8 mouse cellular contexts compared by ENCODE assay signal in the genomic region with DNA sequence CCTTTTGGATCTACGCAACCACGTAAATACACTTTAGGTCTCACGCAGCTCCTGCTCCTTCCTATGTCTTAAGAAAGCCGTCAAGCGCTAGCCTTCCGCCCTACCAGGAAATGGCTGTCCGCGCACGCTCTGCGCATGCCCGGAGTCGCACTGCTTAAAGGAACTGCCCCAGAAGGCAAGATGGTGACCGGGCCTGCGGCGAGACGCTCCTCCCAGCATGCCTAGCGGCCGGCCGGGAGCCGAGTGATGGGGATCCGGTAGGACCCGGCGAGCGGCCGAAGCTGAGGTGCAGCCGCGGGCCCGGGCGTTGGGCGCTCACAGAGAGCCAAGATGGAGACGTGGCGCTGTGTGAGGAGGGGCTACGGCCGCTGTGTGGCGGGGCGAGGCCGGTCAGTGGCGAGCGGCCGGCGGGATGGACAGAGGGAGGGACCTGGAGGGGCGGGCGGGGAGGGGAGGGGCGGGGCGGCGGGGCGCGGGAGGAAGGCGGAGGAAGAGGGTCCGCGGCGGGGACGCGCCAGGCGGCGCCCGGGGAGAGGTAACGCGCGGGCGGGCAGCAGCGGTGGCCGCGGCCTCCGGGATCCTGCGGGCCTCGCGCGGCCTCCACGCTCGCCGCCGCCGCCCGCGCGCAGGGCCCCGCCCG. TPM values are rescaled to one million over a fixed set of nuclear protein-coding genes. Genes with fewer than 3 reads are reported as not detected.
DNase-seq lines count a peak whose midpoint lies in the region; ATAC-seq lines count a peak whose summit lies in the region.

No protein-coding gene starts in this region.

- H3K4me3 ChIP-seq in heart, embryonic 14.5 days (ENCODE audit: control insufficient read depth in 1 of 2, insufficient read depth in 1 of 2, low read depth in 1 of 2, low read length in 2 of 2), result peak overlapping the region; percentile 60 to 77
- H3K4me3 ChIP-seq in liver, embryonic 13.5 days (replicated peaks), result peak overlapping the region; percentile 80
- H3K4me3 ChIP-seq in stomach, embryonic 16.5 days (replicated peaks; ENCODE audit: low read length), result peak overlapping the region; percentile 79

- H3K27me3 ChIP-seq in heart, embryonic 14.5 days (ENCODE audit: control insufficient read depth, insufficient read depth, low read length), result no peaks in the 10 kb centered on the region
- H3K27me3 ChIP-seq in liver, embryonic 13.5 days, result peaks cover 4% of the 10 kb centered on the region; the same call in 1 of the 2 replicates
- no peaks in the 10 kb centered on the region for H3K27me3 ChIP-seq in stomach, embryonic 16.5 days (ENCODE audit: control insufficient read depth, insufficient read depth, low read length)

- DNase-seq in c-Kit-negative CD71-positive TER-119-positive erythroid progenitor cells, embryonic 14.5 days (ENCODE audit: low read depth, low spot score), result peak; percentile 97
- peak; percentile 94 for DNase-seq in fibroblast of lung, adult 2 months (ENCODE audit: low read depth)
- DNase-seq in kidney, postnatal 14 days, result peak; percentile 98
- DNase-seq in liver, embryonic 13.5 days, result peak; percentile 96
- peak; percentile 98 for DNase-seq in neural tube, embryonic 10.5 days (ENCODE audit: extremely low spot score, low spot score)

- peak; percentile 92 for ATAC-seq in CD4-positive, CD25-positive, alpha-beta regulatory T cell, adult 4 months
- peak; percentile 94 for ATAC-seq in heart, embryonic 14.5 days (ENCODE audit: insufficient number of reproducible peaks, insufficient read depth, low FRiP score, low read depth)
- peak; percentile 96 for ATAC-seq in liver, embryonic 13.5 days (ENCODE audit: low read depth)
- peak; percentile 98 for ATAC-seq in stomach, embryonic 16.5 days (ENCODE audit: insufficient read depth, low FRiP score)

- H3K36me3 ChIP-seq in heart, embryonic 14.5 days (ENCODE audit: control insufficient read depth, insufficient read depth, low read length), result peaks cover 8% of the 10 kb centered on the region; the same call in 1 of the 2 replicates
- 0 out of 2 replicates have a peak, but pooled peaks cover 3% of the 10 kb centered on the region for H3K36me3 ChIP-seq in liver, embryonic 13.5 days
- H3K36me3 ChIP-seq in stomach, embryonic 16.5 days (ENCODE audit: control insufficient read depth, insufficient read depth, low read length), result no peaks in the 10 kb centered on the region

- peak overlapping the region; percentile 95 to 98 for H3K27ac ChIP-seq in heart, embryonic 14.5 days (replicated peaks in 1 of 2; ENCODE audit: control insufficient read depth in 1 of 2, insufficient read depth in 1 of 2, low read depth in 2 of 2, low read length in 2 of 2)
- peak overlapping the region; percentile 96 for H3K27ac ChIP-seq in liver, embryonic 13.5 days
- H3K27ac ChIP-seq in stomach, embryonic 16.5 days (ENCODE audit: low read length), result peak overlapping the region; percentile 100

- under 1% methylated on average over 59 of the region's 79 CpGs for WGBS in heart, embryonic 14.5 days
- WGBS in liver, embryonic 13.5 days (ENCODE audit: insufficient replicate concordance), result under 1% methylated on average over 56 of the region's 79 CpGs
- WGBS in stomach, embryonic 16.5 days, result 0% methylated on average over 65 of the region's 79 CpGs

- H3K4me1 ChIP-seq in heart, embryonic 14.5 days (ENCODE audit: control insufficient read depth in 2 of 2, insufficient read depth in 2 of 2, low read length in 2 of 2), result peaks cover 0 to 10% of the 10 kb centered on the region in 2 experiments
- peaks cover 23% of the 10 kb centered on the region for H3K4me1 ChIP-seq in liver, embryonic 13.5 days (replicated peaks)
- H3K4me1 ChIP-seq in stomach, embryonic 16.5 days (ENCODE audit: control insufficient read depth, insufficient read depth, low read length), result peaks cover 11% of the 10 kb centered on the region

- peak overlapping the region; percentile 93 for H3K9ac ChIP-seq in heart, embryonic 14.5 days (ENCODE audit: low read length)
- H3K9ac ChIP-seq in liver, embryonic 13.5 days, result peak overlapping the region; percentile 92
- peak overlapping the region; percentile 84 for H3K9ac ChIP-seq in stomach, embryonic 16.5 days (ENCODE audit: low read length)

- H3K4me2 ChIP-seq in heart, embryonic 14.5 days (ENCODE audit: low read length), result peak overlapping the region; percentile 85
- peak overlapping the region; percentile 84 for H3K4me2 ChIP-seq in liver, embryonic 13.5 days
- peak overlapping the region; percentile 66 for H3K4me2 ChIP-seq in stomach, embryonic 16.5 days (ENCODE audit: low read depth, low read length)

- H3K9me3 ChIP-seq in heart, embryonic 14.5 days (ENCODE audit: control insufficient read depth, low read length), result no peaks in the 10 kb centered on the region
- H3K9me3 ChIP-seq in liver, embryonic 13.5 days (replicated peaks), result no peaks in the 10 kb centered on the region
- H3K9me3 ChIP-seq in stomach, embryonic 16.5 days (replicated peaks; ENCODE audit: control insufficient read depth, low read length), result no peaks in the 10 kb centered on the region

RNA-seq across cellular contexts. Expression of a gene that starts 3.6 kb away (rescaled TPM):
- 10 to 100 TPM; 53.2 to 55.8 TPM for polyA plus RNA-seq in CD4-positive, CD25-positive, alpha-beta regulatory T cell, adult 4 months (2017; shearing (Covaris generic))
- polyA plus RNA-seq in heart, embryonic 14.5 days (2014; fragmentation: Nextera tagmentation; extraction: Ambion mirVana), result 28.6 and 35.4 TPM in 2 replicates
- 16.4 and 17.0 TPM in 2 replicates for polyA plus RNA-seq in liver, embryonic 13.5 days (2015; fragmentation: Nextera tagmentation; extraction: Ambion mirVana)
- polyA plus RNA-seq in stomach, embryonic 16.5 days (2015; fragmentation: Nextera tagmentation; extraction: Ambion mirVana), result 29.9 and 30.8 TPM in 2 replicates

RNA-seq across cellular contexts. Expression of a gene that starts 16.9 kb away (rescaled TPM):
- 1 to 10 TPM; 6.2 to 9.1 TPM for polyA plus RNA-seq in CD4-positive, CD25-positive, alpha-beta regulatory T cell, adult 4 months (2017; shearing (Covaris generic))
- 10.7 and 10.8 TPM in 2 replicates for polyA plus RNA-seq in heart, embryonic 14.5 days (2014; fragmentation: Nextera tagmentation; extraction: Ambion mirVana)
- polyA plus RNA-seq in liver, embryonic 13.5 days (2015; fragmentation: Nextera tagmentation; extraction: Ambion mirVana), result 3.6 and 4.5 TPM in 2 replicates
- polyA plus RNA-seq in stomach, embryonic 16.5 days (2015; fragmentation: Nextera tagmentation; extraction: Ambion mirVana), result 12.6 and 12.7 TPM in 2 replicates

RNA-seq across cellular contexts. Expression of a gene that starts 50.6 kb away (rescaled TPM):
- under 1 TPM; 0.78 to 0.84 TPM for polyA plus RNA-seq in CD4-positive, CD25-positive, alpha-beta regulatory T cell, adult 4 months (2017; shearing (Covaris generic))
- 60.7 and 63.4 TPM in 2 replicates for polyA plus RNA-seq in heart, embryonic 14.5 days (2014; fragmentation: Nextera tagmentation; extraction: Ambion mirVana)
- 1.5 and 2.1 TPM in 2 replicates for polyA plus RNA-seq in liver, embryonic 13.5 days (2015; fragmentation: Nextera tagmentation; extraction: Ambion mirVana)
- 15.0 and 19.2 TPM in 2 replicates for polyA plus RNA-seq in stomach, embryonic 16.5 days (2015; fragmentation: Nextera tagmentation; extraction: Ambion mirVana)

Comparison
In these comparisons a context has a peak if more than half of its experiments do, and no peak if none do; other contexts are left out.
1. Peak in every context shown above with its lines: DNase-seq, ATAC-seq, H3K4me3 ChIP-seq and H3K27ac ChIP-seq.